Mouse (Mus musculus) CH12.LX (cell line): ENCODE results near the gene Syt2. TPM values are rescaled to one million over a fixed set of nuclear protein-coding genes. Genes with fewer than 3 reads are reported as not detected.

Experiments used
- DNase-seq: peaks from one replicate; pipeline ENCODE4 v3.0.0-alpha.2; 2013; ENCODE audit errors: extremely low read depth
- H3K27ac ChIP-seq: 2 replicates; pipeline ENCODE4 v1.5.1; 2012; ENCODE audit warnings: low read depth, mild to moderate bottlenecking, control low read depth, moderate library complexity; ENCODE audit not compliant: insufficient read depth
- H3K27me3 ChIP-seq: replicated peaks from 2 replicates; pipeline ENCODE3; 2012; ENCODE audit warnings: inconsistent platforms
- H3K36me3 ChIP-seq, 2 experiments: replicated peaks in 1 of 2; 2 replicates each; pipeline versions ENCODE3 to v1.6.1; 2012; ENCODE audit warnings: inconsistent platforms in 1 of 2, low read length in 1 of 2, mild to moderate bottlenecking in 1 of 2, mixed read lengths in 1 of 2, moderate library complexity in 1 of 2; ENCODE audit not compliant: control insufficient read depth in 1 of 2, insufficient read depth in 1 of 2
- H3K4me1 ChIP-seq, 2 experiments: 2 replicates each; pipeline ENCODE4 v1.6.1; 2012; ENCODE audit warnings: inconsistent platforms in 1 of 2, moderate library complexity in 1 of 2; ENCODE audit not compliant: insufficient read depth in 2 of 2, control insufficient read depth in 1 of 2
- H3K4me2 ChIP-seq: 2 replicates; pipeline ENCODE4 v1.6.1; 2012; ENCODE audit warnings: low read depth, mild to moderate bottlenecking, control low read depth; ENCODE audit not compliant: poor library complexity, insufficient read depth, severe bottlenecking
- H3K4me3 ChIP-seq, 3 experiments: fragments of 150-350 bp in 1 of 3; sonication (generic) in 1 of 3; replicated peaks in 1 of 3; 2 replicates each; pipeline versions ENCODE3 to v1.5.1; 2011 to 2012; ENCODE audit warnings: low read depth in 2 of 3, low read length in 2 of 3, mild to moderate bottlenecking in 2 of 3, moderate library complexity in 2 of 3, control low read depth in 1 of 3, improper control_type of control experiment in 1 of 3, inconsistent platforms in 1 of 3, mixed read lengths in 1 of 3; ENCODE audit not compliant: poor library complexity in 1 of 3
- H3K79me2 ChIP-seq: replicated peaks from 2 replicates; pipeline ENCODE4 v1.6.1; 2012; ENCODE audit warnings: mild to moderate bottlenecking, moderate library complexity; ENCODE audit not compliant: control insufficient read depth, poor library complexity, insufficient read depth, severe bottlenecking; ENCODE audit errors: extremely low read depth
- H3K9ac ChIP-seq: 2 replicates; pipeline ENCODE4 v1.6.1; 2012; ENCODE audit warnings: low read depth, mild to moderate bottlenecking, control low read depth, moderate library complexity; ENCODE audit not compliant: insufficient read depth
- H3K9me3 ChIP-seq: replicated peaks from 2 replicates; pipeline ENCODE3; 2012; ENCODE audit warnings: low read length, inconsistent platforms, mixed read lengths
- BHLHE40 ChIP-seq: IDR thresholded peaks from 2 replicates; pipeline ENCODE4 v1.6.1; 2011; ENCODE audit warnings: mild to moderate bottlenecking, low read depth, low read length, improper control_type of control experiment
- CHD2 ChIP-seq: IDR thresholded peaks from 2 replicates; pipeline ENCODE4 v1.6.1; 2011; ENCODE audit warnings: low read length, improper control_type of control experiment
- CTCF ChIP-seq, 2 experiments: IDR thresholded peaks in 1 of 2; conservative IDR thresholded peaks in 1 of 2; 2 replicates each; pipeline ENCODE4 v1.5.1; 2011 to 2012; ENCODE audit warnings: low read depth in 2 of 2, low read length in 2 of 2, improper control_type of control experiment in 1 of 2, inconsistent platforms in 1 of 2, mild to moderate bottlenecking in 1 of 2, moderate library complexity in 1 of 2
- ETS1 ChIP-seq: conservative IDR thresholded peaks from 2 replicates; pipeline ENCODE4 v1.6.1; 2012; ENCODE audit warnings: low read depth, mild to moderate bottlenecking, inconsistent platforms, low read length, improper control_type of control experiment, moderate library complexity
- GABPA ChIP-seq: IDR thresholded peaks from 2 replicates; pipeline ENCODE4 v1.6.1; 2012; ENCODE audit warnings: low read depth, low read length, improper control_type of control experiment, inconsistent platforms; ENCODE audit not compliant: insufficient replicate concordance
- HCFC1 ChIP-seq: IDR thresholded peaks from 2 replicates; pipeline ENCODE4 v1.6.1; 2012; ENCODE audit warnings: low read depth, mild to moderate bottlenecking, inconsistent platforms, low read length, improper control_type of control experiment
- IRF4 ChIP-seq: IDR thresholded peaks from 2 replicates; pipeline ENCODE4 v1.6.1; 2014; ENCODE audit warnings: low read depth, mild to moderate bottlenecking, inconsistent platforms, low read length, improper control_type of control experiment
- JUN ChIP-seq: IDR thresholded peaks from 2 replicates; pipeline ENCODE4 v1.6.1; 2011; ENCODE audit warnings: low read depth, mild to moderate bottlenecking, low read length, improper control_type of control experiment, moderate library complexity; ENCODE audit not compliant: insufficient read depth
- JUND ChIP-seq: conservative IDR thresholded peaks from 2 replicates; pipeline ENCODE4 v1.6.1; 2011; ENCODE audit warnings: low read depth, low read length, improper control_type of control experiment
- MAFK ChIP-seq: IDR thresholded peaks from 2 replicates; pipeline ENCODE4 v1.6.1; 2011; ENCODE audit warnings: low read length, improper control_type of control experiment; ENCODE audit not compliant: insufficient replicate concordance
- MAX ChIP-seq: IDR thresholded peaks from 2 replicates; pipeline ENCODE4 v1.6.1; 2011; ENCODE audit warnings: low read length, improper control_type of control experiment
- MAZ ChIP-seq: IDR thresholded peaks from 2 replicates; pipeline ENCODE4 v1.6.1; 2012; ENCODE audit warnings: low read depth, mild to moderate bottlenecking, inconsistent platforms, low read length, improper control_type of control experiment, moderate library complexity
- MEF2A ChIP-seq: IDR thresholded peaks from 2 replicates; pipeline ENCODE4 v1.6.1; 2014; ENCODE audit warnings: low read depth, mild to moderate bottlenecking, inconsistent platforms, low read length, improper control_type of control experiment, borderline replicate concordance
- MXI1 ChIP-seq: IDR thresholded peaks from 2 replicates; pipeline ENCODE4 v1.6.1; 2011; ENCODE audit warnings: mild to moderate bottlenecking, low read depth, low read length, improper control_type of control experiment
- NELFE ChIP-seq: IDR thresholded peaks from 2 replicates; pipeline ENCODE4 v1.6.1; 2011; ENCODE audit warnings: low read depth, low read length, improper control_type of control experiment
- PAX5 ChIP-seq: IDR thresholded peaks from 2 replicates; pipeline ENCODE4 v1.6.1; 2012; ENCODE audit warnings: low read length, inconsistent platforms, mixed read lengths
- POLR2A ChIP-seq: IDR thresholded peaks from 2 replicates; pipeline ENCODE4 v1.6.1; 2011; ENCODE audit warnings: low read depth, mild to moderate bottlenecking, improper control_type of control experiment, low read length
- POLR2AphosphoS2 ChIP-seq: IDR thresholded peaks from 2 replicates; pipeline ENCODE4 v1.6.1; 2011; ENCODE audit warnings: low read depth, low read length, improper control_type of control experiment
- SIN3A ChIP-seq: IDR thresholded peaks from 2 replicates; pipeline ENCODE4 v1.6.1; 2012; ENCODE audit warnings: low read length, improper control_type of control experiment, inconsistent platforms
- TBP ChIP-seq: conservative IDR thresholded peaks from 2 replicates; pipeline ENCODE4 v1.6.1; 2011; ENCODE audit warnings: low read depth, low read length, improper control_type of control experiment
- UBTF ChIP-seq: IDR thresholded peaks from 2 replicates; pipeline ENCODE4 v1.6.1; 2012; ENCODE audit warnings: low read depth, mild to moderate bottlenecking, inconsistent platforms, low read length, improper control_type of control experiment, moderate library complexity
- USF2 ChIP-seq: conservative IDR thresholded peaks from 2 replicates; pipeline ENCODE4 v1.6.1; 2011; ENCODE audit warnings: low read depth, low read length, improper control_type of control experiment
- ZC3H11A ChIP-seq: IDR thresholded peaks from 2 replicates; pipeline ENCODE4 v1.6.1; 2012; ENCODE audit warnings: low read depth, mild to moderate bottlenecking, inconsistent platforms, low read length, improper control_type of control experiment
- ZKSCAN1 ChIP-seq: IDR thresholded peaks from 2 replicates; pipeline ENCODE4 v1.6.1; 2012; ENCODE audit warnings: low read depth, inconsistent platforms, low read length, improper control_type of control experiment, borderline replicate concordance
- ZMIZ1 ChIP-seq: IDR thresholded peaks from 2 replicates; pipeline ENCODE4 v1.6.1; 2012; ENCODE audit warnings: low read depth, mild to moderate bottlenecking, inconsistent platforms, low read length, improper control_type of control experiment
- ZNF384 ChIP-seq: IDR thresholded peaks from 2 replicates; pipeline ENCODE4 v1.6.1; 2012; ENCODE audit warnings: low read depth, low read length, improper control_type of control experiment, inconsistent platforms
- dilution Hi-C: fragments of 300-500 bp; cut with MboI; formaldehyde crosslinking; loops from 2 replicates; pipeline ENCODE4 v1.14.3; 2020; ENCODE audit warnings: low sequenced_read_pairs; ENCODE audit not compliant: extremely low pct_unique_long_range_greater_than_20kb, extremely low pct_ligation_motif_present
- in situ Hi-C: fragments of 300-500 bp; cut with MboI; formaldehyde crosslinking; loops from 3 replicates; pipeline ENCODE4 v1.14.3; 2019; ENCODE audit warnings: low sequenced_read_pairs, low pct_ligation_motif_present, low pct_unique_long_range_greater_than_20kb, mixed read lengths
- polyA plus RNA-seq: library from polyadenylated mRNA; unstranded; fragments of >175 nt; gene quantifications from 2 replicates; pipeline ENCODE4 v1.2.1, GENCODE M21; 2012; ENCODE audit warnings: low read depth; ENCODE audit not compliant: insufficient read length
- total RNA-seq, 2 experiments: library from RNA; depleted of rRNA; stranded (reverse); fragments of 300-350 nt in 1 of 2; fragments of >200 nt in 1 of 2; gene quantifications; 2 replicates each; pipeline ENCODE4 v1.2.3; 2012 to 2014

The Syt2 gene
- total and polyA plus RNA-seq, 3 experiments = not detected

- no peak for TF ChIP-seq MAZ
- no peak for TF ChIP-seq JUN
- no peak for TF ChIP-seq BHLHE40
- TF ChIP-seq CTCF (conservative IDR thresholded peaks at IDR 0.05 in 1 of 2, IDR thresholded peaks at IDR 0.05 in 1 of 2; ENCODE audit: low read depth in 2 of 2, low read length in 2 of 2) = peak; percentile 80 to 88
- TF ChIP-seq ZNF384 = no peak
- no peak for TF ChIP-seq PAX5
- no peak for TF ChIP-seq IRF4
- no peak for TF ChIP-seq POLR2A
- TF ChIP-seq TBP = no peak
- TF ChIP-seq UBTF = no peak
- TF ChIP-seq ETS1 = no peak
- TF ChIP-seq POLR2AphosphoS2 = no peak
- TF ChIP-seq ZC3H11A = no peak
Measured at GRCm38 (mm10) chr1:134704396-134705306, 58.2 kb downstream of the Syt2 start (continued).

- H3K9ac ChIP-seq = no peak overlapping the region
- no peak overlapping the region for H3K4me3 ChIP-seq
- H3K79me2 ChIP-seq = no peaks in the 10 kb centered on the region
- no peak overlapping the region for H3K27ac ChIP-seq
- H3K27me3 ChIP-seq = peaks cover 98% of the 10 kb centered on the region
- H3K9me3 ChIP-seq = no peaks in the 10 kb centered on the region
- H3K4me2 ChIP-seq = no peak overlapping the region
- H3K36me3 ChIP-seq = no peaks in the 10 kb centered on the region
- H3K4me1 ChIP-seq = peaks cover 22 to 46% of the 10 kb centered on the region in 2 experiments
- dilution Hi-C loops = no loop called here
- in situ Hi-C loops = no loop called here
- no peak for DNase-seq
- TF ChIP-seq GABPA = no peak
- no peak for TF ChIP-seq HCFC1
- no peak for TF ChIP-seq CTCF (conservative IDR thresholded peaks at IDR 0.05 in 1 of 2, IDR thresholded peaks at IDR 0.05 in 1 of 2; ENCODE audit: low read depth in 2 of 2, low read length in 2 of 2)
- no peak for TF ChIP-seq ETS1
- TF ChIP-seq NELFE = no peak
- no peak for TF ChIP-seq UBTF
- TF ChIP-seq IRF4 = no peak
- no peak for TF ChIP-seq MAZ
- TF ChIP-seq, all 38 proteins: peak for 0
Measured at GRCm38 (mm10) chr1:134706549-134706948, 60.1 kb downstream of the Syt2 start.

GRCm38 (mm10) chr1:134707516-134707915 lies 61.0 kb downstream of the Syt2 start:
- H3K9me3 ChIP-seq = no peaks in the 10 kb centered on the region
- in situ Hi-C loops = no loop called here
- no peak for DNase-seq
- no peaks in the 10 kb centered on the region for H3K79me2 ChIP-seq
- H3K4me1 ChIP-seq = peaks cover 22 to 46% of the 10 kb centered on the region in 2 experiments
- dilution Hi-C loops = no loop called here
- H3K4me2 ChIP-seq = no peak overlapping the region
- H3K9ac ChIP-seq = no peak overlapping the region
- H3K4me3 ChIP-seq = no peak overlapping the region
- H3K36me3 ChIP-seq = no peaks in the 10 kb centered on the region
- no peak for TF ChIP-seq HCFC1
- TF ChIP-seq BHLHE40 = no peak
- no peak for TF ChIP-seq CTCF (conservative IDR thresholded peaks at IDR 0.05 in 1 of 2, IDR thresholded peaks at IDR 0.05 in 1 of 2; ENCODE audit: low read depth in 2 of 2, low read length in 2 of 2)
- TF ChIP-seq ZKSCAN1 = no peak
- no peak for TF ChIP-seq USF2
- TF ChIP-seq MAFK = no peak
- TF ChIP-seq MEF2A = no peak
- no peak for TF ChIP-seq MXI1
- no peak for TF ChIP-seq SIN3A
- no peak for TF ChIP-seq ZMIZ1
- TF ChIP-seq MAX = no peak
- TF ChIP-seq JUND = no peak
- no peak for TF ChIP-seq MAZ
- no peak for TF ChIP-seq CHD2
- no peak for TF ChIP-seq POLR2AphosphoS2
- H3K27ac ChIP-seq = no peak overlapping the region
- peaks cover 96% of the 10 kb centered on the region for H3K27me3 ChIP-seq
